Mouse (Mus musculus): ENCODE measurements at regions not wholly inside any gene's neighbourhood (a gene's known extent, or its start where the extent isn't known, plus 50 kb on each side); places are given as distances from the start of the nearest gene placed in this dataset.

DNA sequence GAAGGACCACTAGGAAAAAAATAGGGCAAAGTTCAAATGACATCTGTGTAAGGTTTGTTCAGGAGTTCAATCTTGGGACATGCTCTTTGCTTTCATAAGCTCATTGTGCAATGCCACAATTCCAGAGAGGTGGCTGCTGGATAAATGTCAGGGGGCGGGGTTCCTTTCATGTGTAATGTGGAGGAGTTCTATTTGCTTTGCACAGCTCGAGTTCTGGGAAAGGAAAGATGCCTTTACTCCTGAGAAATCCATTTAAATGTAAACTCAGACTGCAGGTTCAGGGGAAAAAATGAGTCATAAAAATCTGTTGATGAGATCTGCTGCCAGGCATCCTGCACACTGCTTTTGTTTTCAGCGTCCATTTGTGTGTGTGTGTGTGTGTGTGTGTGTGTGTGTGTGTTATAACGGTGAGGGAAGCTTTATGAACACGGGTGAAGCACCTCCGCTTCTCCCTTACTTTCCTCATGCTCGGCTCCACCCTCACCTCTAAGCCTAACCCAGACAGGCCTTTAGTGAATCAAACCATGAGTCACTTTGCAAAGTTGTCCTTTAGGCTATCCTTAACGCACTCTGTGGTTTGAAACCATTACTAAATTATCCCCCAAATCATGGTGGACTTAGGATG, 99.9 kb upstream of the Acsl4 start:
- no peak for TF ChIP-seq CTCF (IDR thresholded peaks at IDR 0.05; ENCODE audit: extremely low read depth, insufficient read depth, low read length)
- TF ChIP-seq POLR2A (IDR thresholded peaks at IDR 0.05; ENCODE audit: extremely low read depth, insufficient read depth, low read length): no peak

All from cortical plate, adult 2 months (tissue).